Mouse (Mus musculus): ENCODE results near the gene Tc2n. TPM values are rescaled to one million over a fixed set of nuclear protein-coding genes. Genes with fewer than 3 reads are reported as not detected.

The Tc2n gene
- polyA plus RNA-seq (2014; fragmentation: Illumina TruSeq; extraction: RNeasy Lipid Tissue Mini Kit (QIAGEN cat#74804)): 7.6 TPM

GRCm38 (mm10) chr12:101718054-101718754, at the start of gene Tc2n:
Tc2n (minus strand) TSS chr12:101718523.

Other genes with a start within 250 kb of the Tc2n start
- 25.1 TPM for gene Fbln5, start 100.5 kb upstream of the Tc2n start, polyA plus RNA-seq (2014; fragmentation: Illumina TruSeq; extraction: RNeasy Lipid Tissue Mini Kit (QIAGEN cat#74804))
- 53.7 TPM for gene Trip11, start 194.7 kb upstream of the Tc2n start, polyA plus RNA-seq (2014; fragmentation: Illumina TruSeq; extraction: RNeasy Lipid Tissue Mini Kit (QIAGEN cat#74804))
- 41.3 TPM for gene Atxn3, start 239.7 kb upstream of the Tc2n start, polyA plus RNA-seq (2014; fragmentation: Illumina TruSeq; extraction: RNeasy Lipid Tissue Mini Kit (QIAGEN cat#74804))